Mouse (Mus musculus): ENCODE measurements around the gene Meltf.
"Not testable (repeated sequence)": the region's sequence is repeated elsewhere in the genome, so short reads cannot be mapped to it uniquely, and the experiment has no call there.

Meltf gene

GRCm38 (mm10) chr16:31933751-31934549 is 55.3 kb downstream of the Meltf start, which contains the start of gene Pigz:
Gene Pigz (plus strand): TSS chr16:31933851.
- peak; percentile 55 to 57 for DNase-seq (ENCODE audit: low spot score in 2 of 2)

- DNase-seq (ENCODE audit: low spot score in 2 of 2) = no peak
These were observed 56.0 kb downstream of the Meltf start for GRCm38 (mm10) chr16:31934550-31935010.

GRCm38 (mm10) chr16:31935091-31935979 is 56.7 kb downstream of the Meltf start:
- peak in 1 of 2 experiments; percentile 58 for DNase-seq (ENCODE audit: low spot score in 2 of 2)

- no peak for DNase-seq (ENCODE audit: low spot score in 2 of 2)
These were observed 58.0 kb downstream of the Meltf start for GRCm38 (mm10) chr16:31936568-31936967.

- DNase-seq (ENCODE audit: low spot score in 2 of 2) = no peak
These were observed 60.2 kb downstream of the Meltf start for GRCm38 (mm10) chr16:31938856-31939255.

GRCm38 (mm10) chr16:31940586-31940985 is 62.0 kb downstream of the Meltf start:
- DNase-seq (ENCODE audit: low spot score in 2 of 2) = no peak

GRCm38 (mm10) chr16:31943980-31944379 is 65.4 kb downstream of the Meltf start:
- DNase-seq (ENCODE audit: low spot score in 2 of 2) = peak; percentile 80 to 83

- DNase-seq (ENCODE audit: low spot score in 2 of 2) = no peak
These were observed 66.2 kb downstream of the Meltf start for GRCm38 (mm10) chr16:31944698-31945255.

GRCm38 (mm10) chr16:31945372-31945771 is 66.8 kb downstream of the Meltf start:
- DNase-seq (ENCODE audit: low spot score in 2 of 2) = no peak

GRCm38 (mm10) chr16:31945986-31946385 is 67.4 kb downstream of the Meltf start:
- DNase-seq (ENCODE audit: low spot score in 2 of 2) = not testable (repeated sequence)

GRCm38 (mm10) chr16:31947333-31947732 is 68.7 kb downstream of the Meltf start:
- DNase-seq (ENCODE audit: low spot score in 2 of 2) = no peak

- no peak for DNase-seq (ENCODE audit: low spot score in 2 of 2)
These were observed 69.3 kb downstream of the Meltf start for GRCm38 (mm10) chr16:31947901-31948316.

GRCm38 (mm10) chr16:31948345-31948774 is 69.8 kb downstream of the Meltf start, which contains the start of the genes 0610012G03Rik and Ncbp2:
Gene 0610012G03Rik (minus strand): TSS chr16:31948494.
Gene Ncbp2 (plus strand): TSS chr16:31948513.
- peak; percentile 95 to 98 for DNase-seq (ENCODE audit: low spot score in 2 of 2)

Measured in frontal cortex, postnatal 36 days (tissue).